Mouse (Mus musculus) urinary bladder, postnatal 10 days (tissue): ENCODE measurements around the gene Cir1.

Experiments used
- DNase-seq: peaks from one replicate; pipeline ENCODE4 v3.0.0; 2022; ENCODE audit warnings: low spot score

Cir1 gene

GRCm38 (mm10) chr2:73312152-73313116, at the start of gene Cir1, which contains the start of gene Scrn3:
Gene Cir1, minus strand, starts transcription at chr2:73312701.
Gene Scrn3, plus strand, starts transcription at chr2:73312601.
- peak; percentile 76 for DNase-seq

- no peak for DNase-seq
Observed at GRCm38 (mm10) chr2:73360536-73360935, 48.0 kb upstream of the Cir1 start.

GRCm38 (mm10) chr2:73359941-73360340, 47.4 kb upstream of the Cir1 start:
- DNase-seq = no peak

- DNase-seq = no peak
Observed at GRCm38 (mm10) chr2:73357004-73357403, 44.5 kb upstream of the Cir1 start.

- no peak for DNase-seq
Observed at GRCm38 (mm10) chr2:73351927-73352374, 39.5 kb upstream of the Cir1 start.

- DNase-seq = no peak
Observed at GRCm38 (mm10) chr2:73351496-73351895, 39.0 kb upstream of the Cir1 start.

- no peak for DNase-seq
Observed at GRCm38 (mm10) chr2:73348221-73348620, 35.7 kb upstream of the Cir1 start.

- DNase-seq = no peak
Observed at GRCm38 (mm10) chr2:73347766-73348165, 35.3 kb upstream of the Cir1 start.

GRCm38 (mm10) chr2:73347136-73347535, 34.6 kb upstream of the Cir1 start:
- no peak for DNase-seq

- DNase-seq = no peak
Observed at GRCm38 (mm10) chr2:73346345-73347086, 34.0 kb upstream of the Cir1 start.

GRCm38 (mm10) chr2:73345204-73345603, 32.7 kb upstream of the Cir1 start:
- no peak for DNase-seq

GRCm38 (mm10) chr2:73343701-73344100, 31.2 kb upstream of the Cir1 start:
- DNase-seq = no peak

- no peak for DNase-seq
Observed at GRCm38 (mm10) chr2:73338415-73338814, 25.9 kb upstream of the Cir1 start.

GRCm38 (mm10) chr2:73335949-73336348, 23.4 kb upstream of the Cir1 start:
- DNase-seq = no peak

GRCm38 (mm10) chr2:73325871-73326270, 13.4 kb upstream of the Cir1 start:
- no peak for DNase-seq

GRCm38 (mm10) chr2:73322991-73323390, 10.5 kb upstream of the Cir1 start:
- no peak for DNase-seq

- no peak for DNase-seq
Observed at GRCm38 (mm10) chr2:73319218-73319617, 6.7 kb upstream of the Cir1 start.

- no peak for DNase-seq
Observed at GRCm38 (mm10) chr2:73317426-73317825, 4.9 kb upstream of the Cir1 start.

- DNase-seq = no peak
Observed at GRCm38 (mm10) chr2:73314311-73314710, 1.8 kb upstream of the Cir1 start.

GRCm38 (mm10) chr2:73313117-73313501, 608 bp upstream of the Cir1 start:
- no peak for DNase-seq

- DNase-seq = no peak
Observed at GRCm38 (mm10) chr2:73306006-73306405, 6.5 kb downstream of the Cir1 start.

- DNase-seq = no peak
Observed at GRCm38 (mm10) chr2:73304506-73304905, 8.0 kb downstream of the Cir1 start.

- DNase-seq = no peak
Observed at GRCm38 (mm10) chr2:73302722-73303121, 9.8 kb downstream of the Cir1 start.
